Mouse (Mus musculus) gastrocnemius, adult 18-20 months (tissue): ENCODE measurements around the gene Gcnt3. TPM values are rescaled to one million over a fixed set of nuclear protein-coding genes. Genes with fewer than 3 reads are reported as not detected.
"Not testable (repeated sequence)": the region's sequence is repeated elsewhere in the genome, so short reads cannot be mapped to it uniquely, and the experiment has no call there.

Experiments
- DNase-seq: peaks from one replicate; pipeline ENCODE4 v3.0.0; 2021; ENCODE audit warnings: low spot score
- total RNA-seq, 2 experiments: library from RNA; stranded (reverse); gene quantifications; 2 replicates each; pipeline ENCODE4 v1.2.3; 2021

Gcnt3 gene
- total RNA-seq, 2 experiments from 2014 or later, result not detected

GRCm38 (mm10) chr9:70044865-70045264, 7.0 kb upstream of the Gcnt3 start:
- DNase-seq, result no peak

GRCm38 (mm10) chr9:70042935-70043334, 5.0 kb upstream of the Gcnt3 start:
- DNase-seq, result no peak

GRCm38 (mm10) chr9:70042137-70042536, 4.2 kb upstream of the Gcnt3 start:
- DNase-seq, result no peak

- no peak for DNase-seq
Measured at GRCm38 (mm10) chr9:70040570-70040969, 2.7 kb upstream of the Gcnt3 start.

GRCm38 (mm10) chr9:70039597-70040385, 1.9 kb upstream of the Gcnt3 start:
- no peak for DNase-seq

- no peak for DNase-seq
Measured at GRCm38 (mm10) chr9:70036646-70037045, 1.2 kb downstream of the Gcnt3 start.

GRCm38 (mm10) chr9:70034702-70035101, 3.2 kb downstream of the Gcnt3 start:
- no peak for DNase-seq

- no peak for DNase-seq
Measured at GRCm38 (mm10) chr9:70033056-70033455, 4.8 kb downstream of the Gcnt3 start.

GRCm38 (mm10) chr9:70032167-70032566, 5.7 kb downstream of the Gcnt3 start:
- DNase-seq, result no peak

GRCm38 (mm10) chr9:70025365-70026012, 12.4 kb downstream of the Gcnt3 start:
- DNase-seq, result no peak

- no peak for DNase-seq
Measured at GRCm38 (mm10) chr9:70024648-70025047, 13.2 kb downstream of the Gcnt3 start.

- DNase-seq, result not testable (repeated sequence)
Measured at GRCm38 (mm10) chr9:70023615-70024014, 14.3 kb downstream of the Gcnt3 start.

GRCm38 (mm10) chr9:70022083-70022482, 15.8 kb downstream of the Gcnt3 start:
- DNase-seq, result no peak

GRCm38 (mm10) chr9:70021610-70022009, 16.3 kb downstream of the Gcnt3 start:
- no peak for DNase-seq

GRCm38 (mm10) chr9:70018879-70019278, 19.0 kb downstream of the Gcnt3 start:
- DNase-seq, result no peak

GRCm38 (mm10) chr9:70015632-70016031, 22.3 kb downstream of the Gcnt3 start:
- DNase-seq, result no peak

GRCm38 (mm10) chr9:70012408-70012901, 25.4 kb downstream of the Gcnt3 start, which contains the start of gene Gtf2a2:
Gtf2a2 (plus strand) TSS chr9:70012550.
- peak; percentile 92 for DNase-seq

GRCm38 (mm10) chr9:70011537-70012407, 26.1 kb downstream of the Gcnt3 start:
- DNase-seq, result no peak

- DNase-seq, result no peak
Measured at GRCm38 (mm10) chr9:70010781-70011473, 27.0 kb downstream of the Gcnt3 start.

- no peak for DNase-seq
Measured at GRCm38 (mm10) chr9:70009754-70010304, 28.1 kb downstream of the Gcnt3 start.
